Mouse (Mus musculus) layer of hippocampus, postnatal 14 days (tissue): ENCODE data around the gene Foxp4. TPM values are rescaled to one million over a fixed set of nuclear protein-coding genes. Genes with fewer than 3 reads are reported as not detected.
"Not testable (repeated sequence)": the region's sequence is repeated elsewhere in the genome, so short reads cannot be mapped to it uniquely, and the experiment has no call there.

Experiments
- DNase-seq, 2 experiments: peaks; one replicate each; pipeline ENCODE4 v3.0.0; 2021 to 2022; ENCODE audit warnings: low spot score in 2 of 2, mixed read lengths in 1 of 2
- total RNA-seq, 2 experiments: library from RNA; stranded (reverse); gene quantifications; 2 replicates each; pipeline ENCODE4 v1.2.3; 2021

Gene Foxp4
- total RNA-seq, 2 experiments from 2014 or later, result 43.4 to 49.1 TPM

DNA sequence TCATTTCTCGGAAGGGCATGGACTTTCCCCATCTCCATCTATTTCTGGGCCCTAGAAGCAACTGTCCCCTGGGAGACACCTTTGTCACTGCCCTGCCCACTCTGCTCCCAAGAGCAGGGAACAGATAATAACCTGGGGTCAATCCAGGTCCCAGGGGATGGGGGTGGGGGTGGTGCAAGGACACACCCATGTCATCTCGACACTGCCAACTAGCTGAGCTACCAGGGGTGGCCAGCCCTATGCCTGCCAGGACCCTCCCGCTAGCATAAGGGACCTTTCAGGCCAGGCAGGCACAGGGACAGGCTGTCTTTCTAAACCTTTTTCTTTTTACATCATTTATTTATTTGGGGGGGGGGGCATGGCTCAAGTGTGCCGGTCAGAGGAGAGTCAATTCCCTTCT is 61.4 kb downstream of the Foxp4 start:
- no peak for DNase-seq

- DNase-seq, result no peak
Observed at GRCm38 (mm10) chr17:47855544-47855943, 68.9 kb downstream of the Foxp4 start.

DNA sequence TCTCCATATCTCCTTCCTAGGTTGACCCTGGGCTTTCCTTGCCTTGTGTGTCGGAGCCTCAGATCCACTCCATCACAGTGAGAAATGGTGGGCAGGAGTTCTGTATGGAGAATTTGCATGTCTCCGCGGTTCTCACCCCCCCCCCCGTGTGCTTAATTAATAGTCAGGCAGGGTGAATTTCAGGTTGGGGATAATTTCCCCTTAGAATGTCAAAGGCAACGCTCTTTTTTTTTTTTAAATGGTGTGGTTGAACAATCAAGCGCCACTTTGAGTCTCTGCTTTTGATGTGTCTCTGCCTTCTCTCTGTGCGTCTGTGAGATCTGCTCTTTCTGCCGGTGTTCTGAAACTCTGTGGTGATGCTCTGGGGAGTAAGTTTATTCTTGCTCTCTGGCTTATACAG is 69.5 kb downstream of the Foxp4 start:
- no peak for DNase-seq

DNA sequence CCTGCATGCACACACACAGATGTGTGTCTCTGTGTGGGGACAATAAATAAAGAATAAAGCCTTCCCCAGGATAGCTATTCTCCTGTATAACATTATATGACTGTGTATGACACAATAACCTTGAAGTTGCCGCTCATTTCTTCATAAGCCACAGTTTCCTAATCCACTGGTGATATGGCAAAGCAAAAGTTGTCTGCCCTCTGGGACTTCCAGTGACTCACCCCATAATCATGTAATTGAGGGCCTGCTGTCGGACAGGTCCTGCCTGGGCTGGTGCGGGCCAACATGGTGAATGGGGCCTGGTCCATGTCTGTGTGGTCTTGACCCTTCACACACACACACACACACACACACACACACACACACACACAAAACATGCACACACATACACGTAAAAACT is 70.7 kb downstream of the Foxp4 start:
- DNase-seq, result no peak

GRCm38 (mm10) chr17:47853336-47853735 is 71.1 kb downstream of the Foxp4 start:
- DNase-seq, result no peak

DNA sequence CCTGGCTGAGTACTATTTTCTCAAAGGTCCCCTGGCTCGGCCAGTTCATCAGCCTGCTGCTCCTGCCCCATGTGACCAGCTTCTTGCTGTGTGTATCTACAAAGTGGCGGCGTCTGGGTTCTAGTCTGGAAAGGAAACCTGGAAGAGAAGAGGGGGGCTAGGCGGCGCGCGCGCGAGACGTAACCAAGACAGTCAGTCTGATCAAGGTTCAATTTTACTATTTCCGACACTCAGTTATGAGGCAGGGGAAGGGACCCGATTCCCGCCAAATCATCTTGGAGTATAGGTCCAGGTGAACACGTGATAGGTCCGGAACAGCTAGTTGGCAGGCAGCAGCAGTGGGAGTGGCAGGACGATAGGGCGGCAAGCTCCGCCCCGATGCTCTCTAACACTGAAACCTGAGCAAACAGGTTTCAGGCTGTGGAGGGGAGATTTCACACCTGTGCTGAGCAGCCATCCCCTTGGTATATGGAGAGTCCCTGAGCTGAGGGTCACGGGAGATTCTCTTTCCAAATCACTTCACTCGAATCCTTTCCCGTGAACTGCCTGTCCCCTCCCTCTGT is 72.6 kb downstream of the Foxp4 start:
- DNase-seq, result not testable (repeated sequence)

- no peak for DNase-seq
Observed at GRCm38 (mm10) chr17:47850639-47851314, 73.7 kb downstream of the Foxp4 start.

- no peak for DNase-seq
Observed at GRCm38 (mm10) chr17:47850035-47850434, 74.4 kb downstream of the Foxp4 start.

DNA sequence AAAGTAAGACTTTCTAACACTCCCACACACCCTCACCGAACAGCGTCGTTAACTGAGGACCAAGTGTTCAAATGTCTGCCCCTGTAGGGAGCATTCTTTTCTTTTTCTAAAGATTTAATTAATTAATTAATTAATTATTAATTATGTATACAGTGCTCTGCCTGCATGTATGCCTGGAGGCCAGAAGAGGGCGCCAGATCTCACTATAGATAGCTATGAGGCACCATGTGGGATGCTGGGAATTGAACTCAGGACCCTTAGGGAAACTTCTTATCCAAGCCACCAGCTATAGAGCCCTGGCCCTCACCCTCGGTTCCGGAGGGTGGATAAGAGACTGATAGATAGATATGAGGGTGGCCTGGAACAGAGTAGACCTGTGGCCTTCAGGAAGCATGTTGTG is 76.5 kb downstream of the Foxp4 start:
- DNase-seq, result no peak

DNA sequence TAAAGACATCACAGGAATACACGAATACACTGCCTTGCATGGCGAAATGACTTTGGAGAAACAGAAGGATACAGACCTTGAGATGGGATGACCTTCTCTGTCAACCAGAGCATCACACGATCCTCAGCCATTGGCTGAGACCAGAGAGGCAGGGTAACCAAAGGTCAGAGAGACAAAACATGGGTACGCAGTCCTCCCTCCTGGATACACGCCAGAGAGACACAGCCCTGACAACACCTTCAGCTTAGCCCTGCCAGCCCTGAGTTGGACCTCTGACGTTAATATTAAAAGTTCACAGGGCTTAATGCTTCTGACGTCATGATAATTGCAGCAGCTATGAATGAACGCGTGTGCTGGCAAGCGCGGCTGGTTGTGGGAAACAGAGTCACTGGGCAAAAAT is 78.8 kb downstream of the Foxp4 start:
- no peak for DNase-seq

DNA sequence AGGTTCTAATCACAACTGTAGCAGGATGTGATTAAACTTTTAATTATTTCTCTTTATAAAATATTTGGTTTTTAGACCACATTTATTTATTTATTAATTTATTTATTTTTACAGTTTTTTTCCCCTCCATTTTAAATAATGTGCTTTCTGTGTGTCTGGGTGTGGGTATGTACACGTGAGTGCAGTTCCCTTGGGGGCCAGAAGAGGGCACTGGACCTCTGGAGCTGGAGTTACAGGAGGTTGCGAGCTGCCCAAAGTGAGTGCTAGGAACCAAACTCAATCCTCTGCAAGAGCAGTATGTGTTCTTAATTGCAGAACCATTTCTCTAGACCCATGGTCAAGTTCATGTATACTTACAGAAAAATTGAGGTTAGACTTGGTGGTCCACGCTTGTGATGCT is 81.0 kb downstream of the Foxp4 start:
- no peak for DNase-seq

DNA sequence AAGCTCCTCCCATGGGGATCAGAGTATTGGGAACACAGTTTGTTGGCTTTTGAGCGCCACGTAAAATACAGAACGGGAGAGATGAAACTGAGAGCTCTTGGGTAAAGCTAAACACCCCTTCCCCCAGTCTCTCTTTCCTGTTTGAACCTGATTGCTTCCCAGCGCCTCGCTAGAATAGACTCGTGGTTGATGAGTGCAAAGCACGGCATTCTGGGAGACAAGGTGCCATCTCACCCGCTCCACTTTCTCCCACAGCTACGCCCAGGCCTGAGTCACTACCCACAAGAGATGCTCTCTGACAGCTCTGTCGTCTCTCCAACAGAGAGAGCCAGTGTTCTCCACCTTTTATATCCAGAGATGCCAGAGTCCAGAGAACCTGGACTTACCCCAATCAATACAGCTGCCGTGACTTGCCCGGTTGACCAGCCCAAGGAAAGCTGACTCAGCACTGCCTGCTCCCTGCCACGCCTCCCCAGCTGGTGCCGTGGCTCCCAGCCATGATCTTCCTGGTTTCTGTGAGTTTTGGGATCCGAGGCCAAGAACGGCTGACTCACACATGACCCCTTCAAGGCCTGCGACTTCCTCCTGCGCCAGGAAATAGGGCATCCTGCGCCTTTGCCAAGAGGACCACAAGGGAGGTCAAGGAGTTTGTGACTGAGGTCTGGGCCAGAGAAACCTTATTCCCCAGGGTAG is 82.4 kb downstream of the Foxp4 start:
- DNase-seq, result no peak

GRCm38 (mm10) chr17:47841521-47841920 is 82.9 kb downstream of the Foxp4 start:
- DNase-seq, result no peak

DNA sequence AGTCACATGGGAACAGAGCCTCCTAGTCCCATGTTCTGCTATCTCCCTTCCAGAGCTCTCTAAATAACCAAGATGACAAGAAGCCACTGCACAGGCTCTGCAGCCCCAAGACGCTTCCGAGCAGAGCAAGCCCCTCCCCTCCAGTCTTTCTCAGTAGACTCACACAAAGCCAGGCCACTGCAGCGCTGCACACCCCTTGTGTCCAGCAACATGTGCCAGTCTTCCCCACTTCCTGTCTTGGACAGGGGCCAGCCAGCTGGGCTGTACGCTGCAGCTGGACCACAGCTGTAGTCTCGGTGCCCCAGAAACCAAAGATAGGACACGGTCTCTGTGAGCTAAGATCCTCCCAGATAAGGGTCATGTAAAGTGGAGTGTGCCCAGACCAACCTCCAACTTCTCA is 86.6 kb downstream of the Foxp4 start:
- DNase-seq, result no peak

- no peak for DNase-seq
Observed at GRCm38 (mm10) chr17:47834482-47834767, 90.0 kb downstream of the Foxp4 start, which contains the start of gene Mdfi. Mdfi (minus strand) TSS chr17:47834691.

DNA sequence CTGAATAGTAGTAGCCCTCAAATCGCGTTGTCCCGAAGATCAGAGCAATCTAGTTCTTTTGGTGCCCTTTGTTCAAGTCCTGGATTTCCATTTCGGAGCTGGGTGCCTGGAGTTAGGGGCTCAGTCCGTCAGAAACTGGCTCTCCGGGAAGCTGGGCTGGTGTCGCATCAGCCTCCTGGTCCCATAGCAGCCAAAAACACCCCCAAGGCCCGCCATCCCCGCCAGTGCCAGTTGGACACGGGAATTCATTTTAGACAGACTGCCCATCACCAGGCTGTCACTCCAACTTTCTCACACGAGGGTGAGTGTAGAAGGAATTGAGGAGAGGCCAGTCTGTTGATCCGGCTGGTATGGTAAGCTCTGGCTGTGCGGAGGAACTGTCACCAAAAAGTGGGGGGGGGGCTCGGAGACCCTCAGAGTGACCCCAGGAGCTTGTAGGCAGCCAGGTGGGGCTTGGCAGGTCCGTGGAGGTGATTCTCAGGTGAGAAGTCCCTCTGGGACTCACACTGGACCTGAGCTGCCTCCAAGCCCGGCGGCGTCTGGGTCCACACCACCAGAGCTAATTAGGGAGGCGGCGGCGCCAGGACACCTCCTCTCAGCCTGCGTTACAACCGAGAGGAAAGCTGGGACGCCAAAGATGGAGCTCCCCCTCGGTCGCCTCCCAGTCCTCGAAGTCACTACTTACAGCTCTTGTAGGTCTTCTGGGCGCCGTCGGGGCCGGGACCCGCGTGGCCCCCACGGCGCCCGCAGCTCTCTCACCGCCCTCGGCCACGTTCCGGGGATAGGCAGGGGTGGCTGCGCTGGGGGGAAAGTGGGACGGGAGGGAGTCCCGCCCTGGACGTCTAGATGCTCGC is 90.6 kb downstream of the Foxp4 start:
- DNase-seq, result no peak

DNA sequence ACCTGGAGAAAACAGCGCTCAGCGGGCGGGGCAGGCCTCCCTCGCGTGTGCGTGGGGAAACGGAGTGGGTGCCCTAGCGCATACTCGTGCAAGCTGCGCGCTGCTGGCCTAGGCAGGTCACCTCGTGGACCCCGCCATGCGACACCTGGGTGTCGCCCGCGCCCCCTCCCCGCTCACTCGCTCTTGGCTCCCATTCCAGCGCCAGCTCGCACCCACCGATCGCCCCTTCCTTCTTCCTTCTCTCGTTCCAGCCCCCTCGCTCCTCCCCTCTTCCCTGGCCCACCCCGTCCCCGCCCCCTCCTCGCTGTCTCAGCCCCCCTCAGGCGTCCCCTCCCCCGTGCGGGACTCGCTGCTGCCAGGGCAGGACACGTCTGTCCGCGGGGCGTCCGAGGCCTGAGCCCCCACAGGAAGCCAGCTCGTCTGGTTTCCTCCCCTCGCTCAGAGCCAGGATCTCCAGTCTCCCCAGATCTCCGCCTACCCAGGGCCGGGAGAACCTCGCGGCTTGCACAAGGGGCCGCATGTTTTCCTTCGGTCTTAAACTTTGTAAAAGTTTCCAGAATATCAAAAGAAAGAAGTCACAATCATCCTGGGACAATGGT is 91.3 kb downstream of the Foxp4 start:
- DNase-seq, result no peak

DNA sequence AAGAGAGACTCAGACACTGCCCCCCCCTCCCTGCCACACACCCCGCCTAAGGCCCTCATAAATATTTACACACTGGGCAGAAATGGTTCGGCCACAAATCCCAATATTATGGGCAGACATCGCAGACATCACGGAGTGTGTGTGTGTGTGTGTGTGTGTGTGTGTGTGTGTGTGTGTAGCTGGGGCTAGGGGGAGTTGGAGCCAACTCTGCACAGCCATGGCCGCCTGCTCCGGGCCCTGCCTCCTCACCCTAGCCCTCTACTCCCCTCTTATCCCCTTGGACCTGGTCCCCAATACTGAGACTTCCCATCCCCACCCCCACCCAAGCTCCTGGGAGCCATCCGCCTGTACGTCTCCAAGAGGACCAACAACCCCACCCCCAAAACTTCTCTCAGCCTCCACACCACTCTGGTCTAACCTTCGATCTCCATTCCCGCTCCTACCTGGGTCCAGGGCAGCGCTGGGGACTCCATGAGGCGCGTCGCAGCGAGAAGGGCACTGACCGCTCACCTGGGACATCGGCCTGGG is 91.9 kb downstream of the Foxp4 start:
- no peak for DNase-seq

- DNase-seq, result no peak
Observed at GRCm38 (mm10) chr17:47831772-47832171, 92.7 kb downstream of the Foxp4 start.

DNA sequence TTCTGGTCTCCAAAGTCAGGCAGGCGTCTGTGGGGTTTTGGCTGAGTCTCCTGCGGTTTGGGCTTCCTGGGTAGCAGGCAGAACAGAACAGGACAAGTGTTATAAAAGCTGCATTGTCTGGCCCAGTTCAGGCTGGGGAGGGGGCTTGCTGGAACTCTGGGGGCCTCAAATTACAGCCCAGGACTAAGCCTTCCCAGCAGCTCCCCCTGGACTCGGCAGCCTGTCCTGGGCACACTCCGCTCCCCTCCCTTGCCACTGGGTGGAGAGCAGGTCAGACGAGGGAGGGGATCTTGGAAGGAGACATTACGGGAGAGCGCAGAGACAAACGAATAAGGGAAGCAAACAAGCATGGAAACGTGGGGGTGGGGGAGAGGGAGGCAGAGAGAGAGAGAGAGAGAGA is 93.3 kb downstream of the Foxp4 start:
- no peak for DNase-seq

- no peak for DNase-seq
Observed at GRCm38 (mm10) chr17:47821339-47821738, 103.1 kb downstream of the Foxp4 start.
